Comparison of ENCODE assay signal across 28 mouse cellular contexts in genomic region chr16:68428541-68428940, GRCm38 (mm10).
A peak's percentile ranks its signal among the peaks of the same experiment; 100 is the strongest.
DNase-seq lines count a peak whose midpoint lies in the region; ATAC-seq and TF ChIP-seq lines count a peak whose summit lies in the region.
"Had no signal": no experiment of that assay in that cellular context is flagged by ENCODE, and none has a peak within 500 bp of the region (broad histone marks: within the 10 kb centered on the region; RNA-seq: fewer than 3 reads in every experiment).

No protein-coding gene starts in this region.

- no peak overlapping the region for H3K4me3 ChIP-seq in intestine, embryonic 15.5 days (replicated peaks)
- H3K4me3 ChIP-seq in intestine, postnatal 0 days (ENCODE audit: low read depth, low read length) = no peak overlapping the region
- no peak overlapping the region for H3K4me3 ChIP-seq in stomach, postnatal 0 days (ENCODE audit: low read depth, low read length)
- H3K4me3 ChIP-seq in midbrain, embryonic 10.5 days = no peak overlapping the region
- H3K4me3 ChIP-seq: embryonic facial prominence, embryonic 13.5 days; embryonic facial prominence, embryonic 15.5 days; erythroblast, embryonic 14.5 days; forebrain, embryonic 10.5 days; forebrain, embryonic 12.5 days had no signal

- peak; percentile 26 for DNase-seq in 416B (ENCODE audit: low read depth)
- DNase-seq in stomach, postnatal 0 days (ENCODE audit: low spot score) = no peak
- no peak for DNase-seq in embryo, embryonic 10 days (ENCODE audit: low spot score)
- no peak for DNase-seq in lung, postnatal 25 days (ENCODE audit: low spot score)
- DNase-seq in midbrain, embryonic 10.5 days (ENCODE audit: low spot score) = no peak
- DNase-seq: adrenal gland, adult 8-10 months; adrenal gland, postnatal 14 days; adrenal gland, postnatal 36 days; cerebellum, adult 11-12 months; cerebellum, adult 2 months; cerebellum, adult 9-10 months; cerebellum, postnatal 10 days; cerebellum, postnatal 25 days; embryo, embryonic 11 days had no signal

- H3K9me3 ChIP-seq in intestine, embryonic 15.5 days = no peaks in the 10 kb centered on the region
- H3K9me3 ChIP-seq in intestine, postnatal 0 days (ENCODE audit: control insufficient read depth) = no peaks in the 10 kb centered on the region
- no peaks in the 10 kb centered on the region for H3K9me3 ChIP-seq in stomach, postnatal 0 days (ENCODE audit: control insufficient read depth, low read length)
- H3K9me3 ChIP-seq in midbrain, embryonic 10.5 days (replicated peaks) = no peaks in the 10 kb centered on the region
- H3K9me3 ChIP-seq: embryonic facial prominence, embryonic 13.5 days; embryonic facial prominence, embryonic 15.5 days; forebrain, embryonic 10.5 days; forebrain, embryonic 12.5 days; G1E had no signal

- no peak overlapping the region for H3K27ac ChIP-seq in intestine, embryonic 15.5 days
- H3K27ac ChIP-seq in intestine, postnatal 0 days (ENCODE audit: low read depth, low read length) = no peak overlapping the region
- no peak overlapping the region for H3K27ac ChIP-seq in stomach, postnatal 0 days (replicated peaks)
- no peak overlapping the region for H3K27ac ChIP-seq in midbrain, embryonic 10.5 days (replicated peaks)
- H3K27ac ChIP-seq: embryonic facial prominence, embryonic 13.5 days; embryonic facial prominence, embryonic 15.5 days; forebrain, embryonic 10.5 days; forebrain, embryonic 12.5 days had no signal

- TF ChIP-seq CTCF in intestine, postnatal 0 days (IDR thresholded peaks at IDR 0.05; ENCODE audit: low read depth) = no peak
- no peak for TF ChIP-seq CTCF in stomach, postnatal 0 days (IDR thresholded peaks at IDR 0.05; ENCODE audit: low read depth)

- WGBS in intestine, embryonic 15.5 days = 79% methylated on average over 3 of the region's 3 CpGs
- 62% methylated on average over 3 of the region's 3 CpGs for WGBS in intestine, postnatal 0 days
- WGBS in stomach, postnatal 0 days = 81% methylated on average over 3 of the region's 3 CpGs
- WGBS in midbrain, embryonic 10.5 days = 91% methylated on average over 3 of the region's 3 CpGs

- H3K4me2 ChIP-seq in intestine, embryonic 15.5 days (replicated peaks) = no peak overlapping the region
- no peak overlapping the region for H3K4me2 ChIP-seq in intestine, postnatal 0 days (replicated peaks; ENCODE audit: low read depth)
- no peak overlapping the region for H3K4me2 ChIP-seq in stomach, postnatal 0 days (replicated peaks; ENCODE audit: low read depth)
- H3K4me2 ChIP-seq: embryonic facial prominence, embryonic 13.5 days; embryonic facial prominence, embryonic 15.5 days; forebrain, embryonic 12.5 days had no signal

- H3K36me3 ChIP-seq in intestine, embryonic 15.5 days = no peaks in the 10 kb centered on the region
- no peaks in the 10 kb centered on the region for H3K36me3 ChIP-seq in intestine, postnatal 0 days (ENCODE audit: control insufficient read depth, insufficient read depth)
- no peaks in the 10 kb centered on the region for H3K36me3 ChIP-seq in stomach, postnatal 0 days (ENCODE audit: control insufficient read depth, insufficient read depth, low read length)
- no peaks in the 10 kb centered on the region for H3K36me3 ChIP-seq in midbrain, embryonic 10.5 days
- H3K36me3 ChIP-seq: embryonic facial prominence, embryonic 13.5 days; embryonic facial prominence, embryonic 15.5 days; forebrain, embryonic 10.5 days; forebrain, embryonic 12.5 days; G1E had no signal

- H3K4me1 ChIP-seq in intestine, embryonic 15.5 days (replicated peaks) = no peaks in the 10 kb centered on the region
- H3K4me1 ChIP-seq in intestine, postnatal 0 days (replicated peaks; ENCODE audit: control insufficient read depth, insufficient read depth, low read length) = no peaks in the 10 kb centered on the region
- no peaks in the 10 kb centered on the region for H3K4me1 ChIP-seq in stomach, postnatal 0 days (replicated peaks; ENCODE audit: control insufficient read depth, insufficient read depth)
- H3K4me1 ChIP-seq in midbrain, embryonic 10.5 days = no peaks in the 10 kb centered on the region
- H3K4me1 ChIP-seq: embryonic facial prominence, embryonic 13.5 days; embryonic facial prominence, embryonic 15.5 days; forebrain, embryonic 10.5 days; forebrain, embryonic 12.5 days had no signal

- H3K27me3 ChIP-seq in intestine, embryonic 15.5 days (replicated peaks) = no peaks in the 10 kb centered on the region
- no peaks in the 10 kb centered on the region for H3K27me3 ChIP-seq in intestine, postnatal 0 days (replicated peaks; ENCODE audit: control insufficient read depth, insufficient read depth, low read length)
- no peaks in the 10 kb centered on the region for H3K27me3 ChIP-seq in stomach, postnatal 0 days (ENCODE audit: control insufficient read depth, insufficient read depth, low read length)
- no peaks in the 10 kb centered on the region for H3K27me3 ChIP-seq in midbrain, embryonic 10.5 days (ENCODE audit: low read depth, poor library complexity, severe bottlenecking)
- H3K27me3 ChIP-seq: CH12.LX; embryonic facial prominence, embryonic 13.5 days; embryonic facial prominence, embryonic 15.5 days; forebrain, embryonic 12.5 days; Patski had no signal

- ATAC-seq in intestine, embryonic 15.5 days = peak; percentile 77
- ATAC-seq in intestine, postnatal 0 days = peak; percentile 88
- ATAC-seq in stomach, postnatal 0 days (ENCODE audit: low FRiP score, low TSS enrichment) = peak; percentile 59; the same call in 1 of the 2 replicates
- ATAC-seq: activated CD4-positive, CD25-positive, alpha-beta regulatory T cell, adult 4 months; CD4-positive, CD25-positive, alpha-beta regulatory T cell, adult 4 months; forebrain, embryonic 14.5 days; forebrain, embryonic 16.5 days; Patski had no signal

- H3K9ac ChIP-seq in intestine, embryonic 15.5 days = no peak overlapping the region
- H3K9ac ChIP-seq in intestine, postnatal 0 days (ENCODE audit: low read depth, low read length) = no peak overlapping the region
- H3K9ac ChIP-seq in stomach, postnatal 0 days (ENCODE audit: low read length) = no peak overlapping the region
- H3K9ac ChIP-seq: embryonic facial prominence, embryonic 13.5 days; embryonic facial prominence, embryonic 15.5 days; forebrain, embryonic 12.5 days had no signal

- TF ChIP-seq EP300 in stomach, postnatal 0 days (optimal IDR thresholded peaks at IDR 0.05) = no peak
